Mouse (Mus musculus): Measurements from ENCODE around the gene Foxn3. TPM values are rescaled to one million over a fixed set of nuclear protein-coding genes. Genes with fewer than 3 reads are reported as not detected.

Gene Foxn3
- polyA plus RNA-seq, 1 experiment = 61.0 TPM

DNA sequence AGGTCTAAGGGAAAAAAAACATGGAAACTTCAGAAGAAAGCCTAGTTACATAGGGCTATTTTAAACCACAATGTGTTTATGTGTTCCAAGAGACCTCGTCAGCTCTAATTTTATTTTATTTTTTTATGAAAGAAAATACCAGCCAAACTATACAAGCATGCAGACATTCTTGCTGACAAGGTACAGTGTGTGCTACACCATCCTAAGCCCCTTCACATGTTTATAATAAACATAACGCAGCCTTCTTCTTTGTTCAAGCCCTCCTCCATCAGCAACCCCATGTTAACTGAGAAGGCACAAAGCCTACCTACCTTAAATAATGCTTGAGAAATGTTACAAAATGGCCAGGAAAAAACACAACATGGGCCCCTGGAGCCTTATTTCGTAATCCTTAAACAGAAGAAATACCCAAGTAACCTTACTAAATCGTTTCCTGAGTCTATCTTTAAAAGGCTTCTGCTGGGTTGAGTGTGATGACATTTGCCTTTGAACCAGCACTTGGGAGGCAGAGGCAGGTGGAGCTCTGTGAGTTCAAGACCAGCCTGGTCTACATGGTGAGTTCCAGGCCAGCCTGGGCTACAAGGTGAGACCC is 74.3 kb downstream of the Foxn3 start:
- TF ChIP-seq POLR2A (IDR thresholded peaks at IDR 0.05; ENCODE audit: insufficient read depth, low read length) (no peak), CTCF (IDR thresholded peaks at IDR 0.05; ENCODE audit: low read depth, low read length) (no peak), EP300 (IDR thresholded peaks at IDR 0.05; ENCODE audit: insufficient read depth, low read depth, low read length) (no peak)
- Histone ChIP-seq H3K27ac (ENCODE audit: insufficient read depth, low read length) (no peak overlapping the region), H3K4me1 (ENCODE audit: control insufficient read depth, insufficient read depth, low read length) (no peaks in the 10 kb centered on the region), H3K27me3 (ENCODE audit: control insufficient read depth, insufficient read depth, low read length, poor library complexity, severe bottlenecking) (no peaks in the 10 kb centered on the region), H3K36me3 (ENCODE audit: control insufficient read depth, insufficient read depth, low read length, poor library complexity, severe bottlenecking) (no peaks in the 10 kb centered on the region), H3K9me3 (replicated peaks; ENCODE audit: control insufficient read depth, insufficient read depth, low read length, poor library complexity, severe bottlenecking) (no peaks in the 10 kb centered on the region), H3K9ac (ENCODE audit: low read depth, poor library complexity, severe bottlenecking) (no peak overlapping the region), H3K4me3 (ENCODE audit: low read depth, low read length) (no peak overlapping the region)

DNA sequence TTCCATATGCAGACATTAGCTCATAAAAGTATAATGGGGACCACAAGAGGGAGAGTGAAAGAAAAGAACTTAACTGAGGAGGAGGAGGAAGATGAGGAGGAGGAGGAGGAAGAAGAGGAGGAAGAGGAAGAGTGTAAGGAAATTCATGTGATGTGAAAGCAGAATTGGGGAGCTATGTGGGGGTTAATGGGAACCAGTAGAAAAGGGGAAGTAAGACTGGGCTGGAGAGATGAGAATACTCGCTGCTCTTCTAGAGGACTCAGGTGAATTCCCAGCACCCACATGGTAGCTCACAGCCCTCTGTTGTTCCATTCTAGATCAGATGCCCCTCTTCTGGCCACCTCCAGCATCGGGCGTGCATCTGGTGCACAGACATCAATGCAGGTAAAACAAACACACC is 83.0 kb downstream of the Foxn3 start:
- no peak for TF ChIP-seq CTCF (IDR thresholded peaks at IDR 0.05; ENCODE audit: low read depth, low read length)
- no peak for TF ChIP-seq POLR2A (IDR thresholded peaks at IDR 0.05; ENCODE audit: insufficient read depth, low read length)
- no peak for TF ChIP-seq EP300 (IDR thresholded peaks at IDR 0.05; ENCODE audit: insufficient read depth, low read depth, low read length)
- H3K27me3 ChIP-seq (ENCODE audit: control insufficient read depth, insufficient read depth, low read length, poor library complexity, severe bottlenecking) = no peaks in the 10 kb centered on the region
- H3K9ac ChIP-seq (ENCODE audit: low read depth, poor library complexity, severe bottlenecking) = no peak overlapping the region
- H3K27ac ChIP-seq (ENCODE audit: insufficient read depth, low read length) = no peak overlapping the region
- no peaks in the 10 kb centered on the region for H3K4me1 ChIP-seq (ENCODE audit: control insufficient read depth, insufficient read depth, low read length)
- no peaks in the 10 kb centered on the region for H3K9me3 ChIP-seq (replicated peaks; ENCODE audit: control insufficient read depth, insufficient read depth, low read length, poor library complexity, severe bottlenecking)
- no peak overlapping the region for H3K4me3 ChIP-seq (ENCODE audit: low read depth, low read length)
- no peaks in the 10 kb centered on the region for H3K36me3 ChIP-seq (ENCODE audit: control insufficient read depth, insufficient read depth, low read length, poor library complexity, severe bottlenecking)

DNA sequence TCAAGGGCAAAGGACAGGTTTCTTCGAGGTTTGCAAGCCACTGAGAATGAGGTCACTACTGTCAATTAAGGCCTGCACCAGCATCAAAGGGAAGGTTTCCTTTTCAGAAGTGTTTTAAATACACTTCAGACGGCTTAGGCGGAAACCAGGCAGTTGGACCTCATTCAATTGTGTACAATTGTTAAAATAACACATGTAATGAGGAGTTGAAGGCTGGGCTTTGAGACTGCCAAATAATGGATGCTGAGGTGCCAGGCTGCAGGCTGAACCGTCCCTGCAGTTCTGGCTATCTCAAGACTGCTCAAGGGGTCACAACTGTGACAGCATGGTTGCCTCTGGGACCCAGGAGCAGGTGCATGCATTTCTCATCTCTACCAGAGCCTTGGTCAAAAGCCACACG is 89.2 kb downstream of the Foxn3 start:
- H3K27ac ChIP-seq (ENCODE audit: insufficient read depth, low read length) = no peak overlapping the region
- TF ChIP-seq POLR2A (IDR thresholded peaks at IDR 0.05; ENCODE audit: insufficient read depth, low read length) (no peak), CTCF (IDR thresholded peaks at IDR 0.05; ENCODE audit: low read depth, low read length) (no peak), EP300 (IDR thresholded peaks at IDR 0.05; ENCODE audit: insufficient read depth, low read depth, low read length) (no peak)
- H3K9ac ChIP-seq (ENCODE audit: low read depth, poor library complexity, severe bottlenecking) = no peak overlapping the region

DNA sequence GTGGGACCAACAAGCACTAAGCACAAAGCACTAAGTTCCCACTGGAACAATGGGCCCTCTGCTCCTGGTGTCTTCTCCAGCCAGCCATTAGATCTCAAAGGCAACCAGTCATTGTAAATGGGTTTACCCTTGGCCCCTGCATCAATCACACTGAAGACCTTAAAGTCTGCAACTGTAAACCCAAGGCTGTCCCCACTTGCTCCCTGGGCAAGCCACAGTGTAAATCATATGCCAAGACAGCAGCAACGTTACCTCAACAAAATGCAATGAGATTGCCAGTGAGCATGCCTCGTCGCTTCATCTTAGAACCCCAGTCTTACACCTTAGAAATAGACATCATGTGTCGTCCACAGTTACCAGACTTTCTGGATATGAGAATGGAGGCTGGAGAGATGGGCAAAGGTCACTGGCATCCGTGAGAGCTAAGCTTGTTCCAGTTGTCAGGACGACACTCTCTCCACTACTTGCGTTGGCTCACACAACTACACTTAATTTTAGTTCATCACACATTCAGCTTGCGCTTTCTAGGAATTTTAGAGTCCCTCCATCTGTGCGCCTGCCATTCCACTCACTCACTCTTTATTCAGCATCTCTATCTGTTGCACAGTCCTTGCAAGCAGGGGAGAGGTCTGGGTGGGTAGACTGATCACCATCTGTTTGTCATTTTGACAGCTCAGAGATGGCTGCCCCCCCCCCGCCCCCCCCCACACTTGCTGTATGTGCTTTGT is 89.8 kb downstream of the Foxn3 start:
- H3K9ac ChIP-seq (ENCODE audit: low read depth, poor library complexity, severe bottlenecking) = no peak overlapping the region

More for the DNA sequence above, 89.2 kb downstream of the Foxn3 start:
- Histone ChIP-seq H3K9me3 (replicated peaks; ENCODE audit: control insufficient read depth, insufficient read depth, low read length, poor library complexity, severe bottlenecking) (no peaks in the 10 kb centered on the region), H3K27me3 (ENCODE audit: control insufficient read depth, insufficient read depth, low read length, poor library complexity, severe bottlenecking) (no peaks in the 10 kb centered on the region), H3K4me1 (ENCODE audit: control insufficient read depth, insufficient read depth, low read length) (no peaks in the 10 kb centered on the region), H3K36me3 (ENCODE audit: control insufficient read depth, insufficient read depth, low read length, poor library complexity, severe bottlenecking) (no peaks in the 10 kb centered on the region), H3K4me3 (ENCODE audit: low read depth, low read length) (no peak overlapping the region)

DNA sequence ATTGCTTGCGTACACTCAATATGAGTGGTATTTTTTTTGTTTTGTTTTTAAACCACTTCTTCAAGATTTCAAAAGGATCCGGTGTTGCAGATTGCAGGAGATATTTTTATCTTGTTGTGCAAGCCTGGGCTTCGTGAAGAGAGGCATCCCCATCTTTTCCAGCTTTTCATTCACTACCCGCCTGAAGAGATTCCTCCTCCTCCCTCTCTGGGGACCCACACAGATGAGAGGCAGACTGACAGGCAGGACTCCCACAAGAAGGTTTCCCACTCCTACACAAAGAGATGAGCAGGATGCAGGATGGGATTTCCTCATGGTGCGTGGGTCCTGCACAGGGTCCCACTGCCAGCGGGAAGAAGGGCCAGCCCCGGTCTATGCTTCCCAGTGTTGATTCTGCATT is 92.0 kb downstream of the Foxn3 start:
- no peak overlapping the region for H3K27ac ChIP-seq (ENCODE audit: insufficient read depth, low read length)
- no peak overlapping the region for H3K4me3 ChIP-seq (ENCODE audit: low read depth, low read length)
- no peaks in the 10 kb centered on the region for H3K9me3 ChIP-seq (replicated peaks; ENCODE audit: control insufficient read depth, insufficient read depth, low read length, poor library complexity, severe bottlenecking)
- no peaks in the 10 kb centered on the region for H3K36me3 ChIP-seq (ENCODE audit: control insufficient read depth, insufficient read depth, low read length, poor library complexity, severe bottlenecking)
- no peak for TF ChIP-seq POLR2A (IDR thresholded peaks at IDR 0.05; ENCODE audit: insufficient read depth, low read length)
- TF ChIP-seq CTCF (IDR thresholded peaks at IDR 0.05; ENCODE audit: low read depth, low read length) = no peak
- no peak overlapping the region for H3K9ac ChIP-seq (ENCODE audit: low read depth, poor library complexity, severe bottlenecking)
- no peaks in the 10 kb centered on the region for H3K27me3 ChIP-seq (ENCODE audit: control insufficient read depth, insufficient read depth, low read length, poor library complexity, severe bottlenecking)
- no peaks in the 10 kb centered on the region for H3K4me1 ChIP-seq (ENCODE audit: control insufficient read depth, insufficient read depth, low read length)

More for the DNA sequence above, 89.8 kb downstream of the Foxn3 start:
- Histone ChIP-seq H3K9me3 (replicated peaks; ENCODE audit: control insufficient read depth, insufficient read depth, low read length, poor library complexity, severe bottlenecking) (no peaks in the 10 kb centered on the region), H3K27me3 (ENCODE audit: control insufficient read depth, insufficient read depth, low read length, poor library complexity, severe bottlenecking) (no peaks in the 10 kb centered on the region), H3K36me3 (ENCODE audit: control insufficient read depth, insufficient read depth, low read length, poor library complexity, severe bottlenecking) (no peaks in the 10 kb centered on the region), H3K27ac (ENCODE audit: insufficient read depth, low read length) (no peak overlapping the region), H3K4me1 (ENCODE audit: control insufficient read depth, insufficient read depth, low read length) (no peaks in the 10 kb centered on the region), H3K4me3 (ENCODE audit: low read depth, low read length) (no peak overlapping the region)
- no peak for TF ChIP-seq POLR2A (IDR thresholded peaks at IDR 0.05; ENCODE audit: insufficient read depth, low read length)
- no peak for TF ChIP-seq EP300 (IDR thresholded peaks at IDR 0.05; ENCODE audit: insufficient read depth, low read depth, low read length)
- TF ChIP-seq CTCF (IDR thresholded peaks at IDR 0.05; ENCODE audit: low read depth, low read length) = no peak

DNA sequence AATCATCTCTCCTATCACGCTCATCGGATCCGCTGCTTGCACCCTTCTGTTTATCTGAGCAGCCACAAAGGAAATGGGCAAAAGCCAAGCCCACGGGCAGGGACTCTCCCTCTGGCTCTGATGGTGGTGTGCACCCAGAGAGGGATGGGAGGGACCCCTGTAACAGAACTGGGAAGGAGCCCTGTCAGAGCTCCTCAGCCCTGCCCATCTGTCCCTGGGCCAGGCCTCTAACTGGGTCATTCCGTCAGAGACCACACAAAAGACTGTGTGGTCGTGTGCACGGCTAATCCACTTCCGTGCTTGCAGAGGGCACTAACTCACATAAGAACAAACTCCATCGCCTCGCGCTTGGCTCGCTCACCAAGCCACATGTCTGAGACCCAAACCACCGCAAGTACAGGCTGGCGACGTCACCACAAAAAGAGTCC is 95.5 kb downstream of the Foxn3 start:
- H3K9me3 ChIP-seq (replicated peaks; ENCODE audit: control insufficient read depth, insufficient read depth, low read length, poor library complexity, severe bottlenecking) = no peaks in the 10 kb centered on the region
- H3K9ac ChIP-seq (ENCODE audit: low read depth, poor library complexity, severe bottlenecking) = no peak overlapping the region
- no peaks in the 10 kb centered on the region for H3K36me3 ChIP-seq (ENCODE audit: control insufficient read depth, insufficient read depth, low read length, poor library complexity, severe bottlenecking)
- H3K4me1 ChIP-seq (ENCODE audit: control insufficient read depth, insufficient read depth, low read length) = no peaks in the 10 kb centered on the region
- H3K27ac ChIP-seq (ENCODE audit: insufficient read depth, low read length) = no peak overlapping the region
- no peak overlapping the region for H3K4me3 ChIP-seq (ENCODE audit: low read depth, low read length)
- no peaks in the 10 kb centered on the region for H3K27me3 ChIP-seq (ENCODE audit: control insufficient read depth, insufficient read depth, low read length, poor library complexity, severe bottlenecking)
- TF ChIP-seq CTCF (IDR thresholded peaks at IDR 0.05; ENCODE audit: low read depth, low read length) = no peak
- TF ChIP-seq EP300 (IDR thresholded peaks at IDR 0.05; ENCODE audit: insufficient read depth, low read depth, low read length) = no peak
- no peak for TF ChIP-seq POLR2A (IDR thresholded peaks at IDR 0.05; ENCODE audit: insufficient read depth, low read length)

Data from ES-Bruce4 (cell line).